Mouse (Mus musculus) heart, postnatal 14 days (tissue): Measurements from ENCODE around the gene Smim11. TPM values are rescaled to one million over a fixed set of nuclear protein-coding genes. Genes with fewer than 3 reads are reported as not detected.

Experiments used
- DNase-seq, 2 experiments: peaks; one replicate each; pipeline ENCODE4 v3.0.0; 2021 to 2022
- intact Hi-C: fragments of 180-260 bp; cut with DNase I; formaldehyde crosslinking; loops from one replicate; pipeline ENCODE4 v1.15.1; 2025
- total RNA-seq, 2 experiments: library from RNA; stranded (reverse); gene quantifications; 2 replicates each; pipeline ENCODE4 v1.2.3; 2021

Gene Smim11
- total RNA-seq, 2 experiments from 2014 or later, result 54.2 to 57.5 TPM

DNA sequence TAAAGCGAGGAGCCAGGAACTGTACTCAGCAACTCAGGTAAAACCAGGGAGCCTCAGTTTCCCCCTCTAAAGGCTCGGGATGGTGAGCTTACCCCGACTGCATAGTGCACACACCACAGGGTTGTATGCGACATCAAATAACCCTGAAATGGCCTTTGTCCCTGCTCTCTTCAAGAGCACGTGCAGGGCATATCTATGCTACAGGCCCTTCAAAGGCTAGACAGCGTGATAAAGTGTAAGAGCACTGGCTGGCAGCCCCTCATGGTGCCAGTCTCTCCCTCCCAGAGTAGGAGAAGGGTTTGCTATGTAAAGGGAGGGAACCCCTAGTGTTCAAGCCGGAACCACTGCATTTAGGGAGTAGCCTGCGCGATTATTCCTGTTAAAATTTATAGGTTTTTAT is 55.9 kb downstream of the Smim11 start:
- DNase-seq, result no peak
- intact Hi-C loops, result no loop called here

DNA sequence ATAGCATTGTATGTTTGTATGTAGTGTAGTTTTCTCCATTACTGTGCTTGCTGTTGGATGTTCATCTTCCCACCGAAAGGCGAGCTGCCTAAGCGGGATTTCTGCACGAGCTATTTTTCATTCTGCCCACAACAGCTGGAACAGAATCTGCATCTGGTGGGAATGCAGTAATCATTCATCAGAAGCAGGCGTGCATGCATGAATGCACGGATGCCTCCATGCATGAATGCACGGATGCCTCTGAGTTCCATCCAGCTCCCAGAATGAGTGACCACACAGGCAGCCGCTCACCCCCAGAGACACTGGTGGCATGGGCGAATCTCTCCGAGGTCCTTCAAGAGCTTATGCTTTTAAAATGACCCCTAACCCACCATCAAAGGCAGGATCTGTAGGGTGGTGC is 56.5 kb downstream of the Smim11 start:
- intact Hi-C loops, result no loop called here
- DNase-seq, result no peak

DNA sequence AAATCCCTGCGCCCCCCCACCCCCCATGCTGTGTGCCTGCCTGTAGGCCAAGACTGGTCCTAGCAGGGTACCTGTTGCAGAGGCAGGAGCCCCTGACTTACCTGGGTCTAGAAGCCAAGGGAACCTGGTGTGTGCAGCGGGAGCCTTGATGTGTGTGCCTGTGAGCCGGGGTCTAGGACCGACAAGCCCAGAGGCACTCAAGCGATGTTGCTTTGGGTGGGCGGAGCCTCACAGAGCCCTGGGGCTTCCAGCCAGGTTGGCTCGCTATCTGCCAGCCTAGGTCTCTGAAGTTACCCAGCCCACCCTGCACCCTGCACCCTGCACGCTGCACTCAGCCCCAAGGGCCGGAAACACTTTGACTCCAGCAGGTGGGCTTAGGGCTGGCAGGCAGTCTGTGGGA is 57.6 kb downstream of the Smim11 start:
- DNase-seq, result peak in 1 of 2 experiments; percentile 50
- intact Hi-C loops, result no loop called here

DNA sequence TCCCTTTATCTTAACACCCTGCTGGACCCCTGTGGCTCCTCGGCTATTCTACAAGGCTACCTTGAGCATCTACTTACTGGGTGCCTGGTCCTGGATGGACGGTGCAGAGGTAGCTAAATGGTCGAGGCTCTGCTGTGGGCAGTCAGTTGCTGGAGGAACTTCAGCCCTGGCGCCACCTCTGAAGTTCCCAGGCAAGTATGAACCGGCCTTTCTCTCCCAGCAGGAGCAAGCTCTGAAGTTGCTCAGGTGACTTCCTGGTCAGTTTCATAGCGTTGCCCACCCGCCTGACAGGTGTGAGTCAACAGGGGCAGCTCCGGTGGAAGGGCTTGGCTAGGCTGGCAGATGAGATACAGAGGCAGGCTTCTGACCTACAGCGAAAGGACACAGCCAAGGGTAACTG is 58.1 kb downstream of the Smim11 start, which contains the start of gene Kcne1:
Gene Kcne1, minus strand, starts transcription at position 240 of the 400 bp plus-strand sequence.
- DNase-seq, result no peak
- intact Hi-C loops, result no loop called here

- intact Hi-C loops, result no loop called here
- DNase-seq, result no peak
Measured at GRCm38 (mm10) chr16:92360711-92361110, 59.6 kb downstream of the Smim11 start.

Other genes starting within 250 kb of the Smim11 start
- 10 to 100 TPM; 48.8 to 55.5 TPM for gene Mrps6, start 243.0 kb upstream of the Smim11 start, total RNA-seq
- gene Gm49711, start 243.0 kb upstream of the Smim11 start, total RNA-seq, result not detected
- gene Slc5a3, start 243.0 kb upstream of the Smim11 start, total RNA-seq, result 1 to 10 TPM; 5.4 to 6.2 TPM
- not detected for gene Kcne2, start 8.9 kb upstream of the Smim11 start, total RNA-seq
- gene Fam243, start 20.2 kb downstream of the Smim11 start, total RNA-seq, result 1 to 10 TPM; 1.2 to 1.4 TPM
- 100 to 1,000 TPM; 171 to 231 TPM for gene Kcne1, start 58.2 kb downstream of the Smim11 start, total RNA-seq
- 10 to 100 TPM; 52.4 to 69.3 TPM for gene Rcan1, start 169.6 kb downstream of the Smim11 start, total RNA-seq
- gene Clic6, start 184.4 kb downstream of the Smim11 start, total RNA-seq, result under 1 TPM; 0.07 to 0.93 TPM